Mouse (Mus musculus): ENCODE measurements around the gene Pak4. TPM values are rescaled to one million over a fixed set of nuclear protein-coding genes. Genes with fewer than 3 reads are reported as not detected.
A peak's percentile ranks its signal among the peaks of the same experiment; 100 is the strongest.

The Pak4 gene
- polyA plus RNA-seq, 1 experiment = 13.6 TPM

DNA sequence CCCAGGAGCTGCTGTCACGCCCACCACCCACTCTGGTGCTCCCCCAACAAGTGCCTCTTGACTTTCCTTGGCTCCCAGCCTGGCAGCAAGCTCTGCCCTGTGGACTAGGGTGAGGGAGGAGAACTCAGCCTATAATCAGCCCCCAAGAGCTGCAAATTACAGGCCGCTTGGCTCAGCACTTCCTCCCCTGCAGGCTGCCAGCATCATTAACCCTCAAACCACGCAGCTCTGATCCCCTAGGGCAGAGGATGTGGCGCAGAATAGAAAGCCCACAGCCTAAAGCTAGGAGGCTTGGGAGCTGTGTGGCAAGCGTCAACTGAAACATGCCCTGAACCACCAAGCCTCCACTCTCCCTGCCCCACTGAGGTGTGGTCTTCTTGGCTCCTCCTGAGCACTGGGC lies 32.6 kb downstream of the Pak4 start:
- H3K4me1 ChIP-seq (ENCODE audit: control insufficient read depth, insufficient read depth, low read length) = peaks cover 1% of the 10 kb centered on the region; the same call in 1 of the 2 replicates
- no peak overlapping the region for H3K4me3 ChIP-seq (replicated peaks; ENCODE audit: control insufficient read depth, low read depth, low read length)
- WGBS = 60% methylated on average over 5 of the region's 5 CpGs
- TF ChIP-seq CTCF (IDR thresholded peaks at IDR 0.05; ENCODE audit: control insufficient read depth, insufficient read depth, low read length) = no peak
- TF ChIP-seq POLR2A (IDR thresholded peaks at IDR 0.05; ENCODE audit: borderline replicate concordance, control insufficient read depth, low read depth, low read length) = no peak
- H3K27ac ChIP-seq (ENCODE audit: control insufficient read depth, insufficient read depth, low read depth, low read length, poor library complexity) = no peak overlapping the region; the same call in 1 of the 2 replicates

DNA sequence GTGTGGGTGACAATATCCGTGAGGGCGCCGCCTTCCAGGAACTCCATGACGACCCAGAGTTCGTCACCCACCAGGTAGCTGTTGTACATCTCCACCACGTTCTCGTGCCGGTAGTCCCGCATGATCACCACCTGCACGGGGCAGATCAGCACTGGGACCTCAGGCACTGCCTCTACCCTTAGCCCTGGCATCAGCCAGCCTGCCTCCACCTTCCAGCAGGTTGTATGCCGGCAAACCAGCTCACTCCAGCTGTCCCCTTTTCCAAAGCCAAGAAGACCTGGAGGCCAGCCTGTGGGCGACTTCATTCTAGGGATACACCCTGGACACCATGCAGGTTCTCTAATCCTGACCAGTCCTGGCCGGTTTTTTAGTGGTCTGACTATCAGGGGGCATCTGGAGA lies 35.0 kb downstream of the Pak4 start:
- H3K4me1 ChIP-seq (ENCODE audit: control insufficient read depth, insufficient read depth, low read length) = no peaks in the 10 kb centered on the region
- no peak overlapping the region for H3K27ac ChIP-seq (ENCODE audit: control insufficient read depth, insufficient read depth, low read depth, low read length, poor library complexity)
- no peak for TF ChIP-seq CTCF (IDR thresholded peaks at IDR 0.05; ENCODE audit: control insufficient read depth, insufficient read depth, low read length)
- TF ChIP-seq POLR2A (IDR thresholded peaks at IDR 0.05; ENCODE audit: borderline replicate concordance, control insufficient read depth, low read depth, low read length) = no peak
- 90% methylated on average over 13 of the region's 13 CpGs for WGBS
- H3K4me3 ChIP-seq (replicated peaks; ENCODE audit: control insufficient read depth, low read depth, low read length) = no peak overlapping the region

DNA sequence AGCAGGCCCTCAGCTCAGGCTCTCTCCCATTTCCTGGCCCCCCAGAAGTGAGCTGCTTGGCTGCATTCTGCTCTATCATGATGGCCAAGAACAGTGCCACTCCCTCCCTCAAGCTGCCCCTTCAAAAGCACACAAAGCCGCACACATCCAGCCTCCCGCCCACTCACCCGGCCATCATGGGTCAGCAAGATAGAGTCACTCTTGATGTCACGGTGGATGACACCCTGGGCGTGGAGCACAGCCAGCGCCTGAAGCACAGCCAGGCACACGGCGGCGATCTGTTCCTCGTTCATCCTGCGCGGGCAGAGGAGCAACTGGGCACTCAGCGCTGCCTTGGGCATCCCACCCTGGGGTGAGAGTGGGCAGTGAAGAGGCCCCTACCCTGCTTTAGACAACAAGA lies 35.6 kb downstream of the Pak4 start:
- TF ChIP-seq CTCF (IDR thresholded peaks at IDR 0.05; ENCODE audit: control insufficient read depth, insufficient read depth, low read length) (no peak), POLR2A (IDR thresholded peaks at IDR 0.05; ENCODE audit: borderline replicate concordance, control insufficient read depth, low read depth, low read length) (no peak)
- WGBS = 89% methylated on average over 13 of the region's 13 CpGs
- Histone ChIP-seq H3K4me3 (replicated peaks; ENCODE audit: control insufficient read depth, low read depth, low read length) (no peak overlapping the region), H3K27ac (ENCODE audit: control insufficient read depth, insufficient read depth, low read depth, low read length, poor library complexity) (no peak overlapping the region), H3K4me1 (ENCODE audit: control insufficient read depth, insufficient read depth, low read length) (no peaks in the 10 kb centered on the region)

DNA sequence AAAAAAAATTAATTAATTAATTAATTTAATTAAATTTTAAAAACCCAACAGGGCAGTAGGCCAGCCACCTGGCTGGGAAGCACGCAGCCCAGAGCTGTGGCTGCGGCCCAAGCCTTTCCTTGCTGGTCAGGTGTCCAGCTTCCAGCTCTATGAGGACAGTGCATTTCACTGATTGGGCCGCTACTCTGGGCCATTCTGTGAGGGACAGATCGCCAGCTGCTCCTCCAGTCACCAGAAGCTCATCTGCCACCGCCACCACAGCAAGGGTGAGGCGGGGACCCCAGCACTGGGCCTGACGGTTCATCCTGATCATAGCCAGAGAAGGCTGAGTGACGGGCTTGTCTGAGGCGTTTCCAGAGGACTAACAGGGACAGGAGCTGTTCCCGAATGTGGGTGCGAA lies 36.0 kb downstream of the Pak4 start:
- Histone ChIP-seq H3K27ac (ENCODE audit: control insufficient read depth, insufficient read depth, low read depth, low read length, poor library complexity) (no peak overlapping the region), H3K4me3 (replicated peaks; ENCODE audit: control insufficient read depth, low read depth, low read length) (no peak overlapping the region), H3K4me1 (ENCODE audit: control insufficient read depth, insufficient read depth, low read length) (no peaks in the 10 kb centered on the region)
- WGBS = 90% methylated on average over 11 of the region's 11 CpGs
- no peak for TF ChIP-seq POLR2A (IDR thresholded peaks at IDR 0.05; ENCODE audit: borderline replicate concordance, control insufficient read depth, low read depth, low read length)
- no peak for TF ChIP-seq CTCF (IDR thresholded peaks at IDR 0.05; ENCODE audit: control insufficient read depth, insufficient read depth, low read length)

DNA sequence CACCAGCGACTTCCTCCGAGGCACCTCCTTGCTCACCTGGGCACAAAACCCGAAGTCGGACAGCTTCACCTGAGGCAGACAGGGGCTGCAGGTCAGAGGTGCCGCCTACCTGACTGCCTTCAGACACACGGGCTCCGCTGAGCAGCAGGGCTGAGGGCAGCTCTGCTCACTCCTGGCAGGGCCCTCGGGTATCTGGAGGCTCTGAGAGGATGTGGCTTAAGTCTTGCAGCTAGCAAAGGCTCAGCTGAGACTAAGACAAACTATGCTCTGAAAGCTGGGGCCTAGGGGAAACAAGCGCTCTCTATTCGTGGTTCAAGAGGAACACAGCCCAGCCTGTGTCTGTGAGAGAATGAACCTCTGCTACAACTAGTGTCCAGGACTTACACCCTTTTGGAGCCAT lies 37.1 kb downstream of the Pak4 start:
- 84% methylated on average over 10 of the region's 10 CpGs for WGBS
- Histone ChIP-seq H3K4me1 (ENCODE audit: control insufficient read depth, insufficient read depth, low read length) (no peaks in the 10 kb centered on the region), H3K4me3 (replicated peaks; ENCODE audit: control insufficient read depth, low read depth, low read length) (no peak overlapping the region), H3K27ac (ENCODE audit: control insufficient read depth, insufficient read depth, low read depth, low read length, poor library complexity) (no peak overlapping the region)
- TF ChIP-seq POLR2A (IDR thresholded peaks at IDR 0.05; ENCODE audit: borderline replicate concordance, control insufficient read depth, low read depth, low read length) (no peak), CTCF (IDR thresholded peaks at IDR 0.05; ENCODE audit: control insufficient read depth, insufficient read depth, low read length) (no peak)

DNA sequence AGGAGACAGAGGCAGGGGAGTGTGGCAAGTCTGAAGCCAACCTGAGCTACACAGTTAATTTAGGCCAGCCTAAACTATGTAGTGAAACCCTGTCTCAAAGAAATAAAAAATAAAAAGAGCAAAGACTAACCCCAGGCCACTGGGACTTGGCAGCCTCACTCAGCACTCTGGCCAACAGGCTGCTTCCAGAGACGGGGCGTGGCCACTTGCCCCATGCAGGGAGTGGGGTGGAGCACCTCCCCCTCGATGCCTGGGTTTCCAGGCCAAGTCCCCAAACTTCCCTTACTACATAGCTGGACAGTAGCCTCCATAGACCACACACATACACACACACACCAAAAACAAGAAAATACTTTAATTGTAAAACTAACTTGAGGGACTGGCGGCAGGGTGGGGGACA lies 39.5 kb downstream of the Pak4 start:
- no peaks in the 10 kb centered on the region for H3K4me1 ChIP-seq (ENCODE audit: control insufficient read depth, insufficient read depth, low read length)
- H3K4me3 ChIP-seq (replicated peaks; ENCODE audit: control insufficient read depth, low read depth, low read length) = no peak overlapping the region
- TF ChIP-seq CTCF (IDR thresholded peaks at IDR 0.05; ENCODE audit: control insufficient read depth, insufficient read depth, low read length) (no peak), POLR2A (IDR thresholded peaks at IDR 0.05; ENCODE audit: borderline replicate concordance, control insufficient read depth, low read depth, low read length) (no peak)
- 56% methylated on average over 4 of the region's 4 CpGs for WGBS
- no peak overlapping the region for H3K27ac ChIP-seq (ENCODE audit: control insufficient read depth, insufficient read depth, low read depth, low read length, poor library complexity)

DNA sequence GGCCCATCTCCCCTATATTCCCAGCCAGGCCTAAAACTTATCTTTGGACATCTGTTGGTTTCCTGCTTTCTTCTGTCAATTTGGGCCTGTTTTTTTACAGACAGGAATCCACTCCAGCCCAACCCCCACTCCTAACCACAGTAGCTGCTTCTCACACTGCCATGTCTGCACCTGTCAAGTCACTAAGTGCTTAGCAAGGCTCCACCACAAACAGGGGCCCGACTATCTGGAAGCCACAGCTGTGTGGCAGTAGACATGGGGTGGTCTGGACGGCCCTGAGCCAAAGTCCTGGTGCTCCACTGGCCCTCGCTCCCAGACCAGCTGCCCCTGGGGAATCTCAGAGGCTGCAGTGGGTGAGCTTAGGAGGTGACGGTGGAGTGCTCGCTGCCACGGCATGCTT lies 40.3 kb downstream of the Pak4 start:
- TF ChIP-seq CTCF (IDR thresholded peaks at IDR 0.05; ENCODE audit: control insufficient read depth, insufficient read depth, low read length) (no peak), POLR2A (IDR thresholded peaks at IDR 0.05; ENCODE audit: borderline replicate concordance, control insufficient read depth, low read depth, low read length) (no peak)
- Histone ChIP-seq H3K4me1 (ENCODE audit: control insufficient read depth, insufficient read depth, low read length) (no peaks in the 10 kb centered on the region), H3K4me3 (replicated peaks; ENCODE audit: control insufficient read depth, low read depth, low read length) (no peak overlapping the region), H3K27ac (ENCODE audit: control insufficient read depth, insufficient read depth, low read depth, low read length, poor library complexity) (peak overlapping the region; percentile 25; the same call in 1 of the 2 replicates)
- WGBS = 29% methylated on average over 6 of the region's 6 CpGs

DNA sequence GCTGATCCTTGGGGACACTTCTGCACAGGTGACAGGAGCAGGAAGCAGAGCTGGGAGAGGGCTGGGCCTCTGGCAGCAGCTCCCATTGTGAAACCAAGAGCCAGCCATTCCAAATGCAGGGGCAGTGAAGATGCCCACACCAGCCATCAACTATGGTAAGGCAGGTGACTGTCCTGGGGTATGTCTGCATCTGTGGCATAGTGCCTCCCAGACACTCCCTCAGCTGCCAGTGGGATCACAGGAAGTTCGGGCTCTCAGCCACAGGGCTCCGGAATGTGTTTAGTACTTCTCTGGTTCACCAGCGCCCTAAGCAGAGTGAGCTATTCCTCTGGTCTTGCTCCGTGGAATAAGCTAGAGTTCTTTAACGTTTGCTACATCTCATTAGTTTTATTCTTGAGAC lies 40.9 kb downstream of the Pak4 start:
- TF ChIP-seq CTCF (IDR thresholded peaks at IDR 0.05; ENCODE audit: control insufficient read depth, insufficient read depth, low read length) = no peak
- TF ChIP-seq POLR2A (IDR thresholded peaks at IDR 0.05; ENCODE audit: borderline replicate concordance, control insufficient read depth, low read depth, low read length) = no peak
- 72% methylated on average over 5 of the region's 5 CpGs for WGBS
- H3K27ac ChIP-seq (ENCODE audit: control insufficient read depth, insufficient read depth, low read depth, low read length, poor library complexity) = no peak overlapping the region
- no peak overlapping the region for H3K4me3 ChIP-seq (replicated peaks; ENCODE audit: control insufficient read depth, low read depth, low read length)
- H3K4me1 ChIP-seq (ENCODE audit: control insufficient read depth, insufficient read depth, low read length) = no peaks in the 10 kb centered on the region

DNA sequence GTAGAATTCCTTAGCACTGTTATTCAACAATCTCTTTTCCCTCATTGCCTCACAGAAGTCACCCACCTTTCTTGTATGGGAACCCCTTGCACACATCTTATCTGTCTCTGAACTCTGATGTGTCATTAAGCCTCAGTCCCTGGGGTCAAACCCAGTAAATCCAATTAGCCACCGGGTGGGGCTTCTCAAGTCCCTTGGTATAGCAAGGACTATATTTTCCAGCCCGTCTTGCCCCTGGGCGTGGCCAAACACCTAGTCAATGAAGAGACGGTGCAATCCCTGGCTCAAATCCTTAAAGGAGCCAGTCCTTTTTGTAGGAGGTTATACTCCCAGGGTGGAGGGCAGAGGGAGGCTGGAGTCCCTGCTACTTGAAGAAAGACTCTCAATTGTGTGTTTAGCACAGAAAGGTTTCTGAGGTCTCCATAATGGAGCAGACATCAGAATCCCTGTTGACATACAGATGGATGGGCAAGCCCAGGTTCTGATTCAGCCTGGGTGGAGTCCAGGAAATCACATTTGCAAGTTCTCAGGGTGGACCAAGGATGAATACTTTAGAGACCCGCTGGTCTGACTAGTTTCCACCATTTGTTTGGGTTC lies 41.9 kb downstream of the Pak4 start:
- H3K4me1 ChIP-seq (ENCODE audit: control insufficient read depth, insufficient read depth, low read length) = no peaks in the 10 kb centered on the region
- WGBS = 57% methylated on average over 5 of the region's 5 CpGs
- no peak overlapping the region for H3K4me3 ChIP-seq (replicated peaks; ENCODE audit: control insufficient read depth, low read depth, low read length)
- TF ChIP-seq CTCF (IDR thresholded peaks at IDR 0.05; ENCODE audit: control insufficient read depth, insufficient read depth, low read length) (no peak), POLR2A (IDR thresholded peaks at IDR 0.05; ENCODE audit: borderline replicate concordance, control insufficient read depth, low read depth, low read length) (no peak)
- no peak overlapping the region for H3K27ac ChIP-seq (ENCODE audit: control insufficient read depth, insufficient read depth, low read depth, low read length, poor library complexity)

All from bone marrow, adult 2 months (tissue).